Mouse (Mus musculus): ENCODE measurements around the gene Hnf1a. TPM values are rescaled to one million over a fixed set of nuclear protein-coding genes. Genes with fewer than 3 reads are reported as not detected.
A peak's percentile ranks its signal among the peaks of the same experiment; 100 is the strongest.
"Not testable (repeated sequence)": the region's sequence is repeated elsewhere in the genome, so short reads cannot be mapped to it uniquely, and the experiment has no call there.

Gene Hnf1a
- polyA plus RNA-seq, 1 experiment from 2014 or later, result 5.4 TPM

- H3K4me1 ChIP-seq (replicated peaks; ENCODE audit: control insufficient read depth, insufficient read depth), result no peaks in the 10 kb centered on the region
- no peak overlapping the region for H3K9ac ChIP-seq (ENCODE audit: low read length)
- TF ChIP-seq CTCF (IDR thresholded peaks at IDR 0.05; ENCODE audit: low read depth) (no peak), EP300 (optimal IDR thresholded peaks at IDR 0.05) (no peak)
- H3K36me3 ChIP-seq (ENCODE audit: control insufficient read depth, insufficient read depth, low read length), result peaks cover 14% of the 10 kb centered on the region
- no peaks in the 10 kb centered on the region for H3K27me3 ChIP-seq (ENCODE audit: control insufficient read depth, insufficient read depth, low read length)
- 10% methylated on average over 6 of the region's 6 CpGs for WGBS
- ATAC-seq (ENCODE audit: low FRiP score, low TSS enrichment) (peak; percentile 65), DNase-seq (ENCODE audit: low spot score) (peak; percentile 78)
- H3K27ac ChIP-seq (replicated peaks), result no peak overlapping the region
- no peak overlapping the region for H3K4me3 ChIP-seq (ENCODE audit: low read depth, low read length)
- no peaks in the 10 kb centered on the region for H3K9me3 ChIP-seq (ENCODE audit: control insufficient read depth, low read length)
- H3K4me2 ChIP-seq (replicated peaks; ENCODE audit: low read depth), result no peak overlapping the region
Measured at GRCm38 (mm10) chr5:114948891-114949290, 22.0 kb downstream of the Hnf1a start.

DNA sequence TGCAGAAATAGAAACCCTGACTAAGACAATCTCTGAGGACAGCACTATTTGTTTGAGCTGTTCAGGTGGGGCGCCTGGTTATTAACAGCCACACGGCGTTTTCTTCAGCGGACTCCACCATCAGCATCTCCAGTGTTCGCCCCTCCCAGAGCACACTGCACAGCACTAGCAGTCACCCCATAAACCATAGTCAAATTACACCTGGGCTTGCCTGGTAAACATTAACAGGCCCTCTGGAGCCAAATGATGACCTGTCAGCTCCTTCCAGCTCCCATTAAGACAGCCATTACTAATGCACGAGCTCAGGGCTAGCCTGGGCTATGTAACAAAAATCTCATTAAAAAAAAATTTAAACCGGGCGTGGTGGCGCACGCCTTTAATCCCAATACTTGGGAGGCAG, 25.8 kb downstream of the Hnf1a start:
- H3K27me3 ChIP-seq (ENCODE audit: control insufficient read depth, insufficient read depth, low read length), result no peaks in the 10 kb centered on the region
- H3K36me3 ChIP-seq (ENCODE audit: control insufficient read depth, insufficient read depth, low read length), result peaks cover 14% of the 10 kb centered on the region
- no peaks in the 10 kb centered on the region for H3K9me3 ChIP-seq (ENCODE audit: control insufficient read depth, low read length)
- 92% methylated on average over 10 of the region's 10 CpGs for WGBS
- no peak overlapping the region for H3K27ac ChIP-seq (replicated peaks)
- H3K4me3 ChIP-seq (ENCODE audit: low read depth, low read length), result no peak overlapping the region
- TF ChIP-seq CTCF (IDR thresholded peaks at IDR 0.05; ENCODE audit: low read depth) (no peak), EP300 (optimal IDR thresholded peaks at IDR 0.05) (no peak)
- ATAC-seq (ENCODE audit: low FRiP score, low TSS enrichment) (no peak), DNase-seq (ENCODE audit: low spot score) (no peak)
- no peaks in the 10 kb centered on the region for H3K4me1 ChIP-seq (replicated peaks; ENCODE audit: control insufficient read depth, insufficient read depth)
- H3K4me2 ChIP-seq (replicated peaks; ENCODE audit: low read depth), result no peak overlapping the region
- H3K9ac ChIP-seq (ENCODE audit: low read length), result no peak overlapping the region

- TF ChIP-seq CTCF (IDR thresholded peaks at IDR 0.05; ENCODE audit: low read depth) (no peak), EP300 (optimal IDR thresholded peaks at IDR 0.05) (no peak)
- 36% methylated on average over 4 of the region's 4 CpGs for WGBS
- peaks cover 13% of the 10 kb centered on the region for H3K36me3 ChIP-seq (ENCODE audit: control insufficient read depth, insufficient read depth, low read length)
Measured at GRCm38 (mm10) chr5:114942766-114943130, 28.1 kb downstream of the Hnf1a start.

DNA sequence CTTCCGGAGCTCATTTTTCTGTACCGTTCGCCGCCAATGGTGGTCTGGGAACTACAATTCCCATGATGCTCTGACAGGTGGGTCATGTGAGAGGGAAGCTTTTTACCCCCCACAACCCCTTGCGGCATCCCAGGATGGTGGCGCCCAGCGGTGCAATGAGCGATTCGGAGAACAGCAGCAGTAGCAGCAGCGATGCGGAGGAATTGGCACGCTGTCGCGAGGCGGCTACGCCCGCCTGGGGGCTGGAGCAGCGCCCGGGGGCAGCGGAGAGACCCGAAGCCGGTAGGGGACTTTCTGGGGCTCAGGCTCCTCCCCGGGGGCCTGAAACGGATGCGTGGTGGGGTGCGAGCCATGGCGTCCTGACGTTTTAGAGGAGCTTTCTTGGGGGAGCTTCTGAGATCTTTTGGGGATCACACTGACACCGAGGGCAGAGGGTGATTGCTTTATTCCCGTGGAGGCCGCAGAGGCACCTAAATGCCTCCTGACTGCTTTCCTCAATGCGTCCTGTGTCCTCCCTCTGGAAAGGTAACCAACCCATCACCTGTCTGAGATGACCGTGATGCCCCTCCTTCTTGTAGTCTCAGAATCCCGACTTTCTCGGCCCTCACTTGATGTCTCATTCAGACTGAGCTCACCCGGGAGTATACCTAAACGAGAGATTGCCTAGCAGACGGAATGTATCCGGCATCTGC, 28.7 kb downstream of the Hnf1a start, which contains the start of gene 2210016L21Rik:
2210016L21Rik (plus strand) TSS at position 85 of the 692 bp plus-strand sequence.
- Histone ChIP-seq H3K4me2 (replicated peaks; ENCODE audit: low read depth) (peak within 1 kb of the TSS; percentile 91), H3K4me1 (replicated peaks; ENCODE audit: control insufficient read depth, insufficient read depth) (no peaks in the 10 kb centered on the region), H3K9me3 (ENCODE audit: control insufficient read depth, low read length) (no peaks in the 10 kb centered on the region), H3K27ac (replicated peaks) (peak within 1 kb of the TSS; percentile 79), H3K4me3 (ENCODE audit: low read depth, low read length) (peak within 1 kb of the TSS; percentile 87), H3K36me3 (ENCODE audit: control insufficient read depth, insufficient read depth, low read length) (peaks cover 8% of the 10 kb centered on the region), H3K27me3 (ENCODE audit: control insufficient read depth, insufficient read depth, low read length) (no peaks in the 10 kb centered on the region), H3K9ac (ENCODE audit: low read length) (peak within 1 kb of the TSS; percentile 87)
- WGBS, result 2% methylated on average over 39 of the region's 39 CpGs
- DNase-seq (ENCODE audit: low spot score) (peak; percentile 89), ATAC-seq (ENCODE audit: low FRiP score, low TSS enrichment) (peak; percentile 91)
- TF ChIP-seq EP300 (optimal IDR thresholded peaks at IDR 0.05) (no peak), CTCF (IDR thresholded peaks at IDR 0.05; ENCODE audit: low read depth) (peak; percentile 44)

More at GRCm38 (mm10) chr5:114942766-114943130, 28.1 kb downstream of the Hnf1a start:
- Histone ChIP-seq H3K4me2 (replicated peaks; ENCODE audit: low read depth) (peak overlapping the region; percentile 91), H3K9ac (ENCODE audit: low read length) (peak overlapping the region; percentile 87), H3K27ac (replicated peaks) (peak overlapping the region; percentile 79; the same call in 1 of the 2 replicates), H3K9me3 (ENCODE audit: control insufficient read depth, low read length) (no peaks in the 10 kb centered on the region), H3K27me3 (ENCODE audit: control insufficient read depth, insufficient read depth, low read length) (no peaks in the 10 kb centered on the region), H3K4me1 (replicated peaks; ENCODE audit: control insufficient read depth, insufficient read depth) (no peaks in the 10 kb centered on the region), H3K4me3 (ENCODE audit: low read depth, low read length) (peak overlapping the region; percentile 87)
- DNase-seq (ENCODE audit: low spot score), result no peak
- ATAC-seq (ENCODE audit: low FRiP score, low TSS enrichment), result no peak

GRCm38 (mm10) chr5:114941138-114941537, 29.8 kb downstream of the Hnf1a start:
- not testable (repeated sequence) for H3K9ac ChIP-seq (ENCODE audit: low read length); H3K4me3 ChIP-seq (ENCODE audit: low read depth, low read length); H3K4me1 ChIP-seq (replicated peaks; ENCODE audit: control insufficient read depth, insufficient read depth); H3K27me3 ChIP-seq (ENCODE audit: control insufficient read depth, insufficient read depth, low read length); H3K36me3 ChIP-seq (ENCODE audit: control insufficient read depth, insufficient read depth, low read length); H3K27ac ChIP-seq (replicated peaks); ATAC-seq (ENCODE audit: low FRiP score, low TSS enrichment); H3K4me2 ChIP-seq (replicated peaks; ENCODE audit: low read depth); DNase-seq (ENCODE audit: low spot score); H3K9me3 ChIP-seq (ENCODE audit: control insufficient read depth, low read length)
- 56% methylated on average over 3 of the region's 3 CpGs for WGBS
- peak; percentile 44 for TF ChIP-seq CTCF (IDR thresholded peaks at IDR 0.05; ENCODE audit: low read depth)

DNA sequence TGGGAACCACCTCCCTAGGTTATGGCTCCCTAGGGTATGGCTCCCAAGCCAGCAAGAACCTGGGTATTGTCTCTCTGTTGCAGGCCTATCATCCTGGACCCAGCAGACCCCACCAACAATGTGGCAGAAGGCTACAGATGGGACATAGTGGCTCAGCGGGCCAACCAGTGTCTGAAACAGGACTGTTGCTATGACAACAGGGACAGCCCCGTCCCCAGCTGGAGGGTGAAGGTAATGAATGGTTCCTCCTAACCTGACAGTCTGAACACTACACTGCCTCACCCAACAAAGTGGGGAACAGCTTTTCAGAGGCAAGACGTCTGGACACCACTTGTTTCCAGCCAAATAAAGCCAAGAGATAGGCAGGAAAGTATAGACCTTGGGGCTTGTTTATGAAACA, 35.1 kb downstream of the Hnf1a start:
- no peak for TF ChIP-seq EP300 (optimal IDR thresholded peaks at IDR 0.05)
- TF ChIP-seq CTCF (IDR thresholded peaks at IDR 0.05; ENCODE audit: low read depth), result no peak
- no peaks in the 10 kb centered on the region for H3K4me1 ChIP-seq (replicated peaks; ENCODE audit: control insufficient read depth, insufficient read depth)
- DNase-seq (ENCODE audit: low spot score), result no peak
- H3K9me3 ChIP-seq (ENCODE audit: control insufficient read depth, low read length), result no peaks in the 10 kb centered on the region
- no peaks in the 10 kb centered on the region; the same call in 1 of the 2 replicates for H3K36me3 ChIP-seq (ENCODE audit: control insufficient read depth, insufficient read depth, low read length)
- no peak overlapping the region for H3K9ac ChIP-seq (ENCODE audit: low read length)
- no peaks in the 10 kb centered on the region for H3K27me3 ChIP-seq (ENCODE audit: control insufficient read depth, insufficient read depth, low read length)
- WGBS, result 18% methylated on average over 3 of the region's 3 CpGs
- no peak for ATAC-seq (ENCODE audit: low FRiP score, low TSS enrichment)
- H3K27ac ChIP-seq (replicated peaks), result no peak overlapping the region
- H3K4me2 ChIP-seq (replicated peaks; ENCODE audit: low read depth), result no peak overlapping the region
- H3K4me3 ChIP-seq (ENCODE audit: low read depth, low read length), result no peak overlapping the region

Measured in stomach, postnatal 0 days (tissue).